Mouse (Mus musculus) splenic B cell, adult 2 months (primary cell): ENCODE measurements around the gene Eml3.

Experiments
- DNase-seq: peaks from one replicate; pipeline ENCODE4 v3.0.0-alpha.2; 2011; ENCODE audit warnings: low read depth, low spot score
- H3K27me3 ChIP-seq: 2 replicates; pipeline ENCODE4 v1.6.1; 2012; ENCODE audit warnings: mild to moderate bottlenecking, low read length, moderate library complexity, mixed read lengths; ENCODE audit not compliant: control insufficient read depth, poor library complexity, insufficient read depth, severe bottlenecking
- H3K36me3 ChIP-seq: 2 replicates; pipeline ENCODE4 v1.6.1; 2012; ENCODE audit warnings: mild to moderate bottlenecking, low read length, moderate library complexity, mixed read lengths; ENCODE audit not compliant: control insufficient read depth, poor library complexity, insufficient read depth, severe bottlenecking

Eml3 gene

DNA sequence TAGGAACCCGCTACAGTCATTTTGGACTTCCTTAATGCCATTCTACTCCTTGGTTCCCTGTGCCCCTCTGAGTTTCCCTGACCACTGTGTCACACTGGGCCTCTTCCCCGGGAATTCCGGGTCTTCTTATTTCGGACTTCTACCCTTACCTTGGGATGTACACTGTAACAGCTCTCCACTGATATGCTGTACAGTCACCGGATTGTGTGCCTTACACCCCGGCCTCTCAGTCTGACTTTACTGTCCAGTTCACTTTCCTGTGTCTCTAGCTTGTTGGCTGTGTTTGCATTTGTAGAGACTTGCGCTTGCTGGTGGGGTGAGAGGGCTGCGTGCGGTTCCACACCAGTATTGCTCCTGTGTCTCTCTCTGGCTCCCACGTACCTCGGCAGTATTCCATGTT lies 765 bp downstream of the Eml3 start:
- no peak for DNase-seq
- H3K27me3 ChIP-seq: no peaks in the 10 kb centered on the region
- peaks cover 10% of the 10 kb centered on the region for H3K36me3 ChIP-seq

- DNase-seq: no peak
- Histone ChIP-seq H3K27me3 (no peaks in the 10 kb centered on the region), H3K36me3 (peaks cover 12% of the 10 kb centered on the region)
Observed at GRCm38 (mm10) chr19:8930771-8931170, 1.4 kb downstream of the Eml3 start.

GRCm38 (mm10) chr19:8936736-8937135 lies 7.4 kb downstream of the Eml3 start:
- no peak for DNase-seq
- Histone ChIP-seq H3K27me3 (no peaks in the 10 kb centered on the region), H3K36me3 (peaks cover 13% of the 10 kb centered on the region)

- Histone ChIP-seq H3K36me3 (peaks cover 9% of the 10 kb centered on the region), H3K27me3 (no peaks in the 10 kb centered on the region)
- no peak for DNase-seq
Observed at GRCm38 (mm10) chr19:8940526-8941133, 11.3 kb downstream of the Eml3 start.

DNA sequence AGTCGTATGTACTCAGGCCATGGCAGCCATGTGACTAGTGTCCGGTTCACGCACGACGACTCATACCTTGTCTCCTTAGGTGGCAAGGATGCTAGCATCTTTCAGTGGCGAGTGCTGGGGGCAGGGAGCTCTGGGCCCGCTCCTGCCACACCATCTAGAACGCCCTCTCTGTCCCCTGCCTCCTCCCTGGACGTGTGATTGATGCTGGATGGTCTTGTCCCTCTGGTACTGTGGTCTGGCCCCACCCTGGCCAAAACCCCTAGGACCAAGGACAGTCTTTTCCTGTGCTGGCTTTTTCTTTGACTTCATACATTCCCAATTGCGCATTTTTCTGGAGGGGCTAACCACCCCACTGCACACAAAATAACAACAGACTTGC lies 11.8 kb downstream of the Eml3 start:
- DNase-seq: no peak
- Histone ChIP-seq H3K36me3 (peaks cover 9% of the 10 kb centered on the region), H3K27me3 (no peaks in the 10 kb centered on the region)

GRCm38 (mm10) chr19:8941515-8942217 lies 12.3 kb downstream of the Eml3 start, which contains the start of gene Mta2:
Mta2 (plus strand) TSS chr19:8941875.
- DNase-seq: peak; percentile 98
- no peaks in the 10 kb centered on the region for H3K27me3 ChIP-seq
- peaks cover 9% of the 10 kb centered on the region for H3K36me3 ChIP-seq

DNA sequence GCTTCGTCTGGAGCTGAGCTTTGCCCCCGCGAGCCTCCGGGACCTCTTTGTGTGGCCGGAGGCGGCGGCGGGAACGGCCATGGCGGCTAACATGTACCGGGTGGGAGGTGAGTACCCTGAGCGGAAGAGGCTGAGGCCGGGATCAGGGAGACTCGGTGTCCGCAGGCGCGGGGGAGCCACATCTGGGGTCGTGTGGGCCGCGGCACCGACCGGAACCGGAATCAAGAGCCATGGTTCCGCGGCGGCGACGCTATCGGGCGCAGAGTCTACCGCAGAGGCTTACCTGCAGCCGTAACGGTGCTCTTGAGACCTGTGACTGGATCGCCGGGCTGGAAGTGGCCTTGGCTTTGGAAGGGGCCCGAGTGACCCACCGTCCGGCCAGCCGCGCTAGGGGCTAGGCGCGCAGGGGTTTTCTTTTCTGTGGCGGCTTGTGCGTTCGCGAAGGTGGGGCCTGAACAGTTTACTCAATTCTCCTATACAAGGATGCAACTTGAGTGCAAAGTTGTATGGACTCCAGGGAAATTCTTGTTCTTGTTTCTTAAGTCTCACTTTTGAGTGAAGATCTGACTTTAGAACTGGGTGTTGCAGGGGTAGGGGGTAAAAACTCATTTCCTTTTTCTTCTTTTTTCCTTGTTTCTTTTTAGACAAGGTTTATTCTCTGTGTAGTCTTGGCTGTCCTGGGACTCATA lies 13.1 kb downstream of the Eml3 start:
- Histone ChIP-seq H3K27me3 (no peaks in the 10 kb centered on the region), H3K36me3 (peaks cover 12% of the 10 kb centered on the region)
- DNase-seq: peak; percentile 68

DNA sequence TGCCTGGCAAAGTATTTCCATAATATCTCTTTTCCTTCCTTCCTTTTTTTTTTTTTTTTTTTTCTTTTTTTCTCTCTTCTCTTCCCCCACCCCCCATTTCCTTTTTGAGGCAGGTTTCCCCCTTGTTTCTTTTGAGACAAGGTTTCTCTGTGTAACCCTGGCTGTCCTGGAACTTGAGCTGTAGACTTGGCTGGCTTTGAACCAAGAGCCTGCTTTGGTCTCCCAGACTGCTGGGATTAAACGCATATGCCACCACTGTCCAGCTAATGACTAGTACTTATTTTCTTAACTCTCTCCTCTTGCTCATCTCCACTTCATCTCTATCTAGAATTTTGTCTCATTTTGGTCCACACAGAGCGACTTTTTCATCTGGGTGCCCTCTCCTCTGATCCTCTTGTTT lies 13.7 kb downstream of the Eml3 start:
- Histone ChIP-seq H3K36me3 (peaks cover 18% of the 10 kb centered on the region), H3K27me3 (no peaks in the 10 kb centered on the region)
- DNase-seq: no peak

- no peak for DNase-seq
- H3K36me3 ChIP-seq: peaks cover 19% of the 10 kb centered on the region
- no peaks in the 10 kb centered on the region for H3K27me3 ChIP-seq
Observed at GRCm38 (mm10) chr19:8944062-8944461, 14.7 kb downstream of the Eml3 start.

- Histone ChIP-seq H3K36me3 (peaks cover 19% of the 10 kb centered on the region), H3K27me3 (no peaks in the 10 kb centered on the region)
- DNase-seq: peak; percentile 48
Observed at GRCm38 (mm10) chr19:8944750-8945149, 15.4 kb downstream of the Eml3 start.

DNA sequence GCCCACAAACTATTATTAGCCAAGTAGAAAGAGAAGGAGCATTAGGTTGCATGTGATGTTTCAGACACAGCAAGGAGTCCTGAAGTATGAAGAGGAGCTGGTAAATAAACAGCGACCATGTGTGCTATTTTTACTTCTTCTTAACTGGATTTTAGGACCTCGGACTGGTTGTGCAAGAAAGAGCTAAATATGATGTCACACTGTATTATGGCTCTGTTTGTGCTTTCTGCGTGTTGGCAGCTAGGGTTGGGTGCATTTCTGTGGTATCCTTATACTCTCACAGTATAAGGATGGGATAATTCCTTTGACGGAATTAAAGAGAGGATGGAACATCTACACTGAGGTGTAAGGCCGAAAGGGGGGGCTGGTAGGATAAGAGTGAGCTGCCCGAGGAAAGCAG lies 15.9 kb downstream of the Eml3 start:
- H3K36me3 ChIP-seq: peaks cover 19% of the 10 kb centered on the region
- DNase-seq: no peak
- no peaks in the 10 kb centered on the region for H3K27me3 ChIP-seq

- Histone ChIP-seq H3K36me3 (peaks cover 32% of the 10 kb centered on the region), H3K27me3 (no peaks in the 10 kb centered on the region)
- no peak for DNase-seq
Observed at GRCm38 (mm10) chr19:8946929-8947328, 17.6 kb downstream of the Eml3 start.

- DNase-seq: no peak
- Histone ChIP-seq H3K27me3 (no peaks in the 10 kb centered on the region), H3K36me3 (peaks cover 28% of the 10 kb centered on the region)
Observed at GRCm38 (mm10) chr19:8950190-8950589, 20.8 kb downstream of the Eml3 start.

- peaks cover 25% of the 10 kb centered on the region for H3K36me3 ChIP-seq
- no peaks in the 10 kb centered on the region for H3K27me3 ChIP-seq
- no peak for DNase-seq
Observed at GRCm38 (mm10) chr19:8952241-8952640, 22.9 kb downstream of the Eml3 start.
